Mouse (Mus musculus) heart, postnatal 0 days (tissue): ENCODE measurements at regions not wholly inside any gene's neighbourhood (a gene's known extent, or its start where the extent isn't known, plus 50 kb on each side); places are given as distances from the start of the nearest gene placed in this dataset.

Experiments used
- CTCF ChIP-seq: IDR thresholded peaks from 2 replicates; pipeline ENCODE4 v1.5.1; 2016; ENCODE audit warnings: antibody characterized with exemption, control low read depth, low read depth
- EP300 ChIP-seq: IDR thresholded peaks from 2 replicates; pipeline ENCODE4 v1.6.1; 2016; ENCODE audit warnings: antibody characterized with exemption, low read depth

DNA sequence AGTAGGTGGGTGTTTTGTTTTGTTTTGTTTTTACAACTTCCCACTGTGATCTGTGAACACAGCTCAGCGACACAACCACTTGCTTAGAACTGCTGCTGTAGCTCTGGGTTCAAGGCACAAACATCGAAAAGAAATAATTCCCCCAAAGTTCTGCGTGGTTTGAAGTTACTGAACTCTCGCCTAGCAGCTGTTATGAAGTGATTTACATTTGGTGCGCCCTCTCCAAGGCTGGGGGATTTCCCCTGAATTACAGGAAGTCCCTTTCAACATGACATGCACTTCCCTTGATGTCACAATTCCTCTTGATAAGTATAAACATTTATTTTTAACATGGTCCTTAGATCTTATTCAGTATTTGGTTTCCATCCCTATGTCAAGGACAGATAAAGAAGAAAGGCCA, 336.3 kb upstream of the Adgrl2 start:
- TF ChIP-seq CTCF: no peak
- 0 out of 2 replicates have a peak, but pooled peaks have one; percentile 31 for TF ChIP-seq EP300
